Mouse (Mus musculus) kidney, embryonic 14.5 days (tissue): ENCODE results near the gene Ppp2r2c. TPM values are rescaled to one million over a fixed set of nuclear protein-coding genes. Genes with fewer than 3 reads are reported as not detected.

Source experiments
- ATAC-seq: fragments of 200-750 bp; cut with Nextera tagmentation; 2 replicates; pipeline ENCODE4 v1.8.0; 2017; ENCODE audit warnings: moderate number of reproducible peaks, mild to moderate bottlenecking, moderate TSS enrichment, moderate library complexity; ENCODE audit not compliant: low FRiP score, low TSS enrichment
- H3K27ac ChIP-seq: fragments of 300-500 bp; sonication (generic); 2 replicates; pipeline ENCODE4 v1.5.1; 2014; ENCODE audit warnings: low read depth, mild to moderate bottlenecking, low read length, moderate library complexity, mixed read lengths
- H3K27me3 ChIP-seq: fragments of 300-500 bp; sonication (generic); 2 replicates; pipeline ENCODE4 v1.6.1; 2014; ENCODE audit warnings: mild to moderate bottlenecking, low read length; ENCODE audit not compliant: control insufficient read depth, insufficient read depth
- H3K36me3 ChIP-seq: fragments of 300-500 bp; sonication (generic); 2 replicates; pipeline ENCODE4 v1.6.1; 2014; ENCODE audit warnings: low read length, mixed read lengths; ENCODE audit not compliant: control insufficient read depth, insufficient read depth
- H3K4me1 ChIP-seq: fragments of 300-500 bp; sonication (generic); 2 replicates; pipeline ENCODE4 v1.6.1; 2014; ENCODE audit warnings: low read length, mixed read lengths; ENCODE audit not compliant: control insufficient read depth, insufficient read depth
- H3K4me2 ChIP-seq: fragments of 300-500 bp; sonication (generic); replicated peaks from 2 replicates; pipeline ENCODE4 v1.6.1; 2014; ENCODE audit warnings: low read depth, mild to moderate bottlenecking, low read length
- H3K4me3 ChIP-seq: fragments of 300-500 bp; sonication (generic); 2 replicates; pipeline ENCODE4 v1.5.1; 2014; ENCODE audit warnings: mild to moderate bottlenecking, low read length
- H3K9ac ChIP-seq: fragments of 300-500 bp; sonication (generic); 2 replicates; pipeline ENCODE4 v1.6.1; 2014; ENCODE audit warnings: low read depth, mild to moderate bottlenecking, low read length, moderate library complexity
- H3K9me3 ChIP-seq: fragments of 300-500 bp; sonication (generic); 2 replicates; pipeline ENCODE4 v1.6.1; 2016; ENCODE audit warnings: low read length; ENCODE audit not compliant: control insufficient read depth
- WGBS: fragments of 180-500 bp; shearing (Covaris S2); extraction: QIAGEN DNeasy Blood & Tissue Kit; methylation state at CpG from one replicate; pipeline ENCODE4 v1.1.7; 2014; 5-methylcytosine and 5-hydroxymethylcytosine counted together
- polyA plus RNA-seq: library from polyadenylated mRNA; unstranded; fragments of >200 nt; fragmentation: Nextera tagmentation; extraction: Ambion mirVana; gene quantifications from 2 replicates; pipeline ENCODE4 v1.2.1, GENCODE M21; 2014

The Ppp2r2c gene
- polyA plus RNA-seq, 1 experiment from 2014 or later: not detected

GRCm38 (mm10) chr5:36982271-36982670, 114.0 kb downstream of the Ppp2r2c start:
- Histone ChIP-seq H3K4me2 (no peak overlapping the region), H3K27me3 (no peaks in the 10 kb centered on the region)

GRCm38 (mm10) chr5:36986617-36987016, 118.3 kb downstream of the Ppp2r2c start:
- Histone ChIP-seq H3K9me3 (no peaks in the 10 kb centered on the region), H3K4me3 (no peak overlapping the region), H3K27me3 (no peaks in the 10 kb centered on the region), H3K36me3 (no peaks in the 10 kb centered on the region), H3K4me1 (peaks cover 26% of the 10 kb centered on the region; the same call in 1 of the 2 replicates), H3K4me2 (no peak overlapping the region), H3K27ac (no peak overlapping the region), H3K9ac (no peak overlapping the region)
- WGBS: 48% methylated on average over 1 of the region's 1 CpGs
- no peak for ATAC-seq

More at GRCm38 (mm10) chr5:36982271-36982670, 114.0 kb downstream of the Ppp2r2c start:
- WGBS: 84% methylated on average over 4 of the region's 4 CpGs
- Histone ChIP-seq H3K4me3 (no peak overlapping the region), H3K27ac (no peak overlapping the region), H3K4me1 (peaks cover 30% of the 10 kb centered on the region), H3K36me3 (no peaks in the 10 kb centered on the region), H3K9ac (no peak overlapping the region), H3K9me3 (no peaks in the 10 kb centered on the region)
- ATAC-seq: no peak

GRCm38 (mm10) chr5:36988124-36988780, 119.9 kb downstream of the Ppp2r2c start:
- WGBS: 10% methylated on average over 24 of the region's 24 CpGs

DNA sequence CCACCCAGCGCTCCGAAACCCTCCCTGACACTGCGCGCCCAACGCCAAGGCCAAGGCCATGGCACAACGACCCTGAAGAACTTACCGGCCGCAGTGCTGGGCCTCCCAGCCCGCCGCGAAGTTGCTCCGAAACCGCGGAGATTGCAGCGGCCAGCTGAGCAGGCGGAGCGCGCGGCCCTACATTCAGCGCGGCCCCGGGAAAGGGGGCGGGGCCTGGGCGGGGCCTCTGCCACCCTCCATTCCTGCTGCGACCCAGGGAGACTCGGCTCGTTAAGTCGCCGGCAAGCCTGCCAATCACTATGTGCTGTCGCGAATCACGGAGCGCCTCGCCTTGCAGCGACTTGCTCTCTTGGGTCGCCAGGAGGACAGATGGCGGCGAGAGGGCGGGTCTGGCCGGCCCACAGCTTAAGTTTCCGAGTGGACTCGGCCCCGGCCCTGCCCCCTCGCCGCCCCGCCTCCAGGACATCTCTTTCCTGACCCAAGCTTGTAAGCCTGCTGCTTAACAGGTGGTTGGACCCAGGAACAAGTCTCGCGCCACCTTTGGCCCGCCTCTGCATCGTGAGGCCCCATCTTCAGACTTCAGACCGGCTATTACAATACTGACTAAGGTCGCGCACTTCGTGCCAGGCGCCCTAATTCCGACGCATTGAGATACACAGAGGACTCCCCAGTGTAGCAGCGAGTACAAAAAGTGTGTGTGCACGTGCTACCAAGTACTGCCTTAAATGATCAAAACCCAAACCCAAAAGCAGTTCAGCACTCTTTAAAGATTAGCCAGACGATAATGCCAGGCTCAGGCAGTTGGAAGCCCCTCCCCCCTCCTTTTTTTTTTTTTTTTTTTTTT, 120.7 kb downstream of the Ppp2r2c start, which contains the start of gene Wfs1:
Wfs1 (minus strand) TSS at position 425 of the 844 bp plus-strand sequence.
- 2% methylated on average over 56 of the region's 60 CpGs for WGBS
- peak; percentile 97 for ATAC-seq
- Histone ChIP-seq H3K4me3 (peak within 1 kb of the TSS; percentile 76), H3K4me2 (peak within 1 kb of the TSS; percentile 94), H3K27me3 (no peaks in the 10 kb centered on the region), H3K4me1 (peaks cover 22% of the 10 kb centered on the region; the same call in 1 of the 2 replicates), H3K9me3 (no peaks in the 10 kb centered on the region), H3K36me3 (no peaks in the 10 kb centered on the region), H3K9ac (peak within 1 kb of the TSS; percentile 76), H3K27ac (peak within 1 kb of the TSS; percentile 62; the same call in 1 of the 2 replicates)

More at GRCm38 (mm10) chr5:36988124-36988780, 119.9 kb downstream of the Ppp2r2c start:
- Histone ChIP-seq H3K4me2 (peak overlapping the region; percentile 94), H3K9ac (peak overlapping the region; percentile 76), H3K4me3 (peak overlapping the region; percentile 76), H3K36me3 (no peaks in the 10 kb centered on the region), H3K9me3 (no peaks in the 10 kb centered on the region), H3K4me1 (peaks cover 22% of the 10 kb centered on the region; the same call in 1 of the 2 replicates), H3K27ac (peak overlapping the region; percentile 62; the same call in 1 of the 2 replicates), H3K27me3 (no peaks in the 10 kb centered on the region)
- peak; percentile 18; the same call in 1 of the 2 replicates for ATAC-seq

DNA sequence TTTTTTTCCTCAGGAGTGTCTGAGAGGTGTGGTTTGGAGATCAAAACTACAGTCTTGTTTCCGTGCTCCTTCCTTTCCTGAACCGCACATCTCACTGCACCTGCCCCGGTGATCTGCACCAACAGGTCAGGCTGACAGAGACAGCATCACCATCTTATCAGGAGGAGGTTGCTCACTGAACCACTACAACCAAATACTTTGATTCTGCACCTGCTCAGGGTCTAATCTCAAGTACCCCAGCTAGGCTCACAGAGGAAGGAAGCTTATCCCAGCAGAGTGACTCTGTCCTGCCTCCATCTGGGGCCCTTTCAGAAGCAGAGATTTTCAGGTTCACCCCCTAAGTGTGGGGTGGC, 121.3 kb downstream of the Ppp2r2c start:
- peak overlapping the region; percentile 94 for H3K4me2 ChIP-seq
- 7% methylated on average over 3 of the region's 3 CpGs for WGBS
- H3K9ac ChIP-seq: no peak overlapping the region
- H3K9me3 ChIP-seq: no peaks in the 10 kb centered on the region
- H3K36me3 ChIP-seq: no peaks in the 10 kb centered on the region
- peak overlapping the region; percentile 37; the same call in 1 of the 2 replicates for H3K27ac ChIP-seq
- H3K4me1 ChIP-seq: peaks cover 22% of the 10 kb centered on the region; the same call in 1 of the 2 replicates
- peak overlapping the region; percentile 76 for H3K4me3 ChIP-seq
- H3K27me3 ChIP-seq: no peaks in the 10 kb centered on the region
- no peak for ATAC-seq

DNA sequence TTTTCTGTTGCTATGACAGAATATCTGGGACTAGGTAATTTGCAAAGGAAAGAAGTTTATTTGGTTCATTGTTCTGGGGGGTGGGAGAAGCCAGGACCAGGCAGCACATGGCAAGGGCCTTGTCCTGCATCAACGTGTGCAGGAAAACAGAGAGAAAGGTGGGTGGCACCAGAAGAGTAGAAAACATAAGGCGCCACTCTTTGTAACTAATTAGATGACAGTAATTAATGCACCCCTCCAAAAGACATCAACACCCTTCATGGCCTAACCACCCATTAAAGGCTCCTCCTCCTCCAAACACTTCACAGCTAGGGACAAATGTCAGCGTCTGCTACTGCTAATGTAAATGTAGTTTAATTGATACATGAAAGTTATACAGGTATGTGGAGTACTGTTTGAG, 121.9 kb downstream of the Ppp2r2c start:
- Histone ChIP-seq H3K9me3 (no peaks in the 10 kb centered on the region), H3K27me3 (no peaks in the 10 kb centered on the region), H3K4me2 (no peak overlapping the region), H3K4me3 (no peak overlapping the region), H3K27ac (no peak overlapping the region), H3K4me1 (peaks cover 22% of the 10 kb centered on the region; the same call in 1 of the 2 replicates), H3K36me3 (no peaks in the 10 kb centered on the region), H3K9ac (no peak overlapping the region)
- WGBS: 30% methylated on average over 3 of the region's 3 CpGs
- ATAC-seq: no peak

DNA sequence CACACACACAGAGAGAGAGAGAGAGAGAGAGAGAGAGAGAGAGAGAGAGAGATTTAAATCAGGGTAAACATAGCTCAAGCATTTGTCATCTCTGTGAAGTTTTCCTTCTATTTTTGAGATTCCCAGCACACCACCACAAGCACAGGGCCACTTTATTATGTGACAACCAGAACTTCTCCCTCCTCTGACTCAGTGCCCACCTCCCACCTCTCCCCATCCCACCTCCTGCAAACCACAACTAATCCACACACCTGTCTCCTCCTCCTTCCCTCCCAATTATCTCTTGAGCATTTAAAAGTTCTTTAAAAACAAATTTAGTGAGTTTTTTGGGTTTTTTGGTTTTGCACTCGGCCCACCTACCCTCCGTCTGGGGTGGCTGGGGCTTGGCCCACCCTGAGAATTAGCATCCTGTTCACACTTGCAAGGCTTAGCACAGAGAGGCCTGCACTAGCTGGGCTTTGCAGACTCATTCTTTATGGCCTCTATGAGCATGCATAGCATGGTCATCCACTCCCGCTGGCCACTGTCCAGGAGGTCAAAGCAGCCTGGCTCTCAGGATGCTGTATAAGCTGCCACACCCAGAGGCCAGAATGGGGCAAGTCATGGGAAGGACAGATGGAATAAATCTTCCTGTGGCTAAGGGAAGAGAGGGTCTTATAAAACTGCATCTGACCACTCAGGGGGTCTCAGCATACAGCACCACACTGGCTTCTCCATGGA, 122.5 kb downstream of the Ppp2r2c start:
- no peak for ATAC-seq

DNA sequence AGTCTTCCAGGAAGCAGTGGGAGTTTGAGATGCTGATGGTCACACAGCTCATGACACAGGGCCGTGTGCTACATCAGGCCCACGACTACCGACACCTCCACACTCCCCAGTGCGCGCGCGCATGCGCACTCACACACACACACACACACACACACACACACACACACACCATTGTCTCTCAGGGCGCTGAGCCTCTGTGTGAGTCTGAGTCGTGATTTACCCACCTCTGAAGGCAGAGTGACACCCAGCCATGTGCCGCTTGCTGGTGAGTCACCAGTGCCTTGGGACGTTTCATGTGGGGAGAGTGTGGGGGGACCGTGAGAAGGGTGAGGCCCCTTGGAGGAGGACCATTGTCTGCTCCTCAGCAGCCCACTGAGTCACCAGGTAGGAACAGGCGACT, 128.1 kb downstream of the Ppp2r2c start:
- Histone ChIP-seq H3K9me3 (no peaks in the 10 kb centered on the region), H3K27me3 (no peaks in the 10 kb centered on the region), H3K4me3 (no peak overlapping the region), H3K9ac (no peak overlapping the region), H3K27ac (no peak overlapping the region), H3K4me2 (no peak overlapping the region), H3K4me1 (no peaks in the 10 kb centered on the region), H3K36me3 (no peaks in the 10 kb centered on the region)
- ATAC-seq: no peak
- 84% methylated on average over 14 of the region's 14 CpGs for WGBS

More for the DNA sequence above, 122.5 kb downstream of the Ppp2r2c start:
- no peaks in the 10 kb centered on the region for H3K36me3 ChIP-seq
- H3K4me2 ChIP-seq: no peak overlapping the region
- no peak overlapping the region for H3K27ac ChIP-seq
- no peak overlapping the region for H3K4me3 ChIP-seq
- no peaks in the 10 kb centered on the region for H3K9me3 ChIP-seq
- H3K27me3 ChIP-seq: no peaks in the 10 kb centered on the region
- peaks cover 22% of the 10 kb centered on the region; the same call in 1 of the 2 replicates for H3K4me1 ChIP-seq
- 65% methylated on average over 3 of the region's 3 CpGs for WGBS
- no peak overlapping the region for H3K9ac ChIP-seq
